Mouse (Mus musculus): ENCODE measurements around the gene Klhl11. TPM values are rescaled to one million over a fixed set of nuclear protein-coding genes. Genes with fewer than 3 reads are reported as not detected.

The Klhl11 gene
- polyA plus RNA-seq, 1 experiment = 2.3 TPM

DNA sequence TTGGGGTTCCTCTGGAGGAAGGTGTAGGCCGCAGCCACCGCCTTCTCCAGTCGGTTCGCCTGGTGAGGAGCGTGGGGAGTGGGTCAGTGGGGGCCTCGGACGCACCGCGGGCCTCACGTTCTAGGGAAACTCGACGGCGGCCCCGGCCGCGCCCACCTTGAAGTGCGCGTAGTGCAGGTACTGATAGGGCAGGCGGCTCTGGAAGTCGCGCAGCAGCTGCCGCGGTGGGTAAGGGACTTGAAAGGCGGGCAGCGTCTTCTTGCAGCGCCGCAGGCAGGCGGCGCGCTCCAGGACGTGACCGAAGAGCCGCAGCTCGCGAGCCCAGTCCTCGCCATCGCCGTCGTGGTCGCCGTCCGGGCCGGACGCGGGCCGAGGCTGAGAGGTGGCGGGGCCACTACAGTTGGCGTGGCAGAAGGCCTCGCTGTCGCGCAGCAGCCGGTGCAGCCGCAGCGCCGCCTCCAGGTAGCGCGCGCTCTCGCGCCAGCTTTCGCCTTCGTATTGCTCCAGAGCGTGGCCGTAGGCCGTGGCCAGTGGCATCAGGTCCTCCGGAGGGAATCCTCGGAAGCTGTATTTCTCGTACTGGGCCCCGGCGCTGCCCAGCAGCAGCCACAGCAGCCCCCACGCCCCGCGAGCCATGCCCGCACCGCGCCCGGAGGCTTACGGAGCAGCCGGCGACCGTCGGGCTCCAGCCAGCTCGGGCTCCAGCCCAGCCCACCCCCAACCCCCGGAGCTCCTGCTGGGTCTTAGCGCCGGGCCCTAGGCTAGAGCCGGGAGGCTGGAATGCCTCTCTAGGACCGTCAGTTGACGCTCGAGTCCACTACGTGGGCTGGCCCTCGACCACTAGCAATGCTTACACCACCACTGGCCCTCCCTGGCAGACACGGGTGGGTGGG is 58.3 kb downstream of the Klhl11 start, which contains the start of gene P3h4:
Gene P3h4, minus strand, starts transcription at position 816 of the 893 bp plus-strand sequence.
- 3% methylated on average over 93 of the region's 93 CpGs for WGBS
- Histone ChIP-seq H3K27ac (ENCODE audit: insufficient read depth, low read depth, low read length) (peak within 1 kb of the TSS; percentile 51), H3K27me3 (replicated peaks; ENCODE audit: control insufficient read depth, insufficient read depth, low read length) (no peaks in the 10 kb centered on the region), H3K4me3 (ENCODE audit: insufficient read depth, low read depth, low read length) (peak within 1 kb of the TSS; percentile 72), H3K4me1 (ENCODE audit: control insufficient read depth, insufficient read depth, low read length) (no peaks in the 10 kb centered on the region), H3K36me3 (ENCODE audit: control insufficient read depth, insufficient read depth, low read length) (no peaks in the 10 kb centered on the region)
- peak; percentile 84 for DNase-seq
- TF ChIP-seq POLR2A (IDR thresholded peaks at IDR 0.05; ENCODE audit: low read depth, low read length) (no peak), CTCF (conservative IDR thresholded peaks at IDR 0.05; ENCODE audit: insufficient read depth, insufficient read length, low read depth, low read length) (peak; percentile 68)

DNA sequence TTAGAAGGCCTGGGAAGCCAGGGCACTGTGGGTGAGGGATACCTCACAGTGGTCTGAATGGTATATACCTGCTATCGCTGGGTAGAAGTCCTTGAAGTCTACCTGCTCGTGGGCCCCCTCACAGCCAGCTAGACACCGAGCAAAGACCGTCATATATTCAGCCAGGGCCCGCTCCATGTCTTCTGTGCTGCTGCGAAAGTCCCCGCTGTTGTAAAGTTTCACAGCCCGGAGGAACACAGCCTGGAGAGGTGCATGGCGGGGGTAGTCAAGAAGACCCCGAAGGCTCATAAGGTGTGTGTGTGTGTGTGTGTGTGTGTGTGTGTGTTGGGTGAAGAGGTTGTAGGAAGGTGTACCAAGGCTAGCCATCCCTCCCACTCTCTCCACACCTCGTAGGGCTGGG is 59.0 kb downstream of the Klhl11 start:
- WGBS = 78% methylated on average over 11 of the region's 11 CpGs
- Histone ChIP-seq H3K27me3 (replicated peaks; ENCODE audit: control insufficient read depth, insufficient read depth, low read length) (no peaks in the 10 kb centered on the region), H3K27ac (ENCODE audit: insufficient read depth, low read depth, low read length) (no peak overlapping the region), H3K4me1 (ENCODE audit: control insufficient read depth, insufficient read depth, low read length) (no peaks in the 10 kb centered on the region), H3K36me3 (ENCODE audit: control insufficient read depth, insufficient read depth, low read length) (no peaks in the 10 kb centered on the region), H3K4me3 (ENCODE audit: insufficient read depth, low read depth, low read length) (peak overlapping the region; percentile 67)
- DNase-seq = no peak
- TF ChIP-seq POLR2A (IDR thresholded peaks at IDR 0.05; ENCODE audit: low read depth, low read length) (no peak), CTCF (conservative IDR thresholded peaks at IDR 0.05; ENCODE audit: insufficient read depth, insufficient read length, low read depth, low read length) (no peak)

Other genes with a start within 250 kb of the Klhl11 start
- not detected in 2 replicates for gene Krt16, start 223.8 kb downstream of the Klhl11 start, polyA plus RNA-seq (2012; rRNA removed)
- gene Krt17, start 211.7 kb downstream of the Klhl11 start, polyA plus RNA-seq (2012; rRNA removed) = 0.08 TPM in 1 of 2 replicates, not detected in the other
- not detected in 2 replicates for gene Krt42, start 202.9 kb downstream of the Klhl11 start, polyA plus RNA-seq (2012; rRNA removed)
- 116 and 173 TPM in 2 replicates for gene Eif1, start 152.9 kb downstream of the Klhl11 start, polyA plus RNA-seq (2012; rRNA removed)
- gene Gast, start 138.3 kb downstream of the Klhl11 start, polyA plus RNA-seq (2012; rRNA removed) = not detected in 2 replicates
- 3.0 and 3.6 TPM in 2 replicates for gene Hap1, start 116.6 kb downstream of the Klhl11 start, polyA plus RNA-seq (2012; rRNA removed)
- 220 and 229 TPM in 2 replicates for gene Jup, start 75.0 kb downstream of the Klhl11 start, polyA plus RNA-seq (2012; rRNA removed)
- gene P3h4, start 57.9 kb downstream of the Klhl11 start, polyA plus RNA-seq (2012; rRNA removed) = 11.9 and 13.9 TPM in 2 replicates
- 12.5 and 15.9 TPM in 2 replicates for gene Fkbp10, start 57.0 kb downstream of the Klhl11 start, polyA plus RNA-seq (2012; rRNA removed)
- 29.3 and 32.0 TPM in 2 replicates for gene Nt5c3b, start 30.9 kb downstream of the Klhl11 start, polyA plus RNA-seq (2012; rRNA removed)
- gene Klhl10, start 30.8 kb downstream of the Klhl11 start, polyA plus RNA-seq (2012; rRNA removed) = 0.13 and 0.34 TPM in 2 replicates
- gene Acly, start 55.3 kb upstream of the Klhl11 start, polyA plus RNA-seq (2012; rRNA removed) = 181 and 191 TPM in 2 replicates
- gene Ttc25, start 72.9 kb upstream of the Klhl11 start, polyA plus RNA-seq (2012; rRNA removed) = 0.84 and 1.4 TPM in 2 replicates
- 10.5 and 13.5 TPM in 2 replicates for gene Cnp, start 102.2 kb upstream of the Klhl11 start, polyA plus RNA-seq (2012; rRNA removed)
- gene Nkiras2, start 146.5 kb upstream of the Klhl11 start, polyA plus RNA-seq (2012; rRNA removed) = 60.5 and 63.1 TPM in 2 replicates
- gene Dnajc7, start 147.4 kb upstream of the Klhl11 start, polyA plus RNA-seq (2012; rRNA removed) = 30.0 and 45.6 TPM in 2 replicates
- gene Zfp385c, start 219.7 kb upstream of the Klhl11 start, polyA plus RNA-seq (2012; rRNA removed) = 0.14 and 0.34 TPM in 2 replicates
- 3.7 and 6.2 TPM in 2 replicates for gene Dhx58, start 231.5 kb upstream of the Klhl11 start, polyA plus RNA-seq (2012; rRNA removed)
- 25.9 and 29.0 TPM in 2 replicates for gene Kat2a, start 239.7 kb upstream of the Klhl11 start, polyA plus RNA-seq (2012; rRNA removed)
- gene Hspb9, start 241.1 kb upstream of the Klhl11 start, polyA plus RNA-seq (2012; rRNA removed) = 0.48 and 0.49 TPM in 2 replicates

Measured in kidney, adult 2 months (tissue).